Comparison of ENCODE assay signal across 13 mouse cellular contexts in genomic region chr9:106413606-106414005, GRCm38 (mm10).
"Had no signal": no experiment of that assay in that cellular context is flagged by ENCODE, and none has a peak within 500 bp of the region (broad histone marks: within the 10 kb centered on the region; RNA-seq: fewer than 3 reads in every experiment).

No protein-coding gene starts in this region.

- H3K9me3 ChIP-seq: limb, embryonic 15.5 days; midbrain, embryonic 13.5 days; neural tube, embryonic 15.5 days had no signal

- H3K4me3 ChIP-seq: limb, embryonic 15.5 days; midbrain, embryonic 13.5 days; myocyte; neural tube, embryonic 15.5 days had no signal

- H3K36me3 ChIP-seq: limb, embryonic 15.5 days; midbrain, embryonic 13.5 days; neural tube, embryonic 15.5 days had no signal

- DNase-seq: kidney, adult 8-10 months; left cerebral cortex, postnatal 4 days; lung, adult 18-20 months; right cerebral cortex, adult 18-20 months; right cerebral cortex, postnatal 25 days; thymus, adult 2 months; thymus, postnatal 25 days had no signal

- H3K4me2 ChIP-seq: limb, embryonic 15.5 days; midbrain, embryonic 13.5 days; neural tube, embryonic 15.5 days had no signal

- ATAC-seq: midbrain, embryonic 13.5 days had no signal

- H3K27me3 ChIP-seq: limb, embryonic 15.5 days; midbrain, embryonic 13.5 days; neural tube, embryonic 15.5 days had no signal

- H3K9ac ChIP-seq: limb, embryonic 15.5 days; liver, embryonic 14.5 days; midbrain, embryonic 13.5 days; neural tube, embryonic 15.5 days had no signal

- H3K27ac ChIP-seq: limb, embryonic 15.5 days; liver, embryonic 14.5 days; midbrain, embryonic 13.5 days; neural tube, embryonic 15.5 days; stomach, postnatal 0 days had no signal
